Mouse (Mus musculus): ENCODE data around the gene Echdc3. TPM values are rescaled to one million over a fixed set of nuclear protein-coding genes. Genes with fewer than 3 reads are reported as not detected.

Gene Echdc3
- total RNA-seq, 1 experiment from 2014 or later: 70.4 TPM

DNA sequence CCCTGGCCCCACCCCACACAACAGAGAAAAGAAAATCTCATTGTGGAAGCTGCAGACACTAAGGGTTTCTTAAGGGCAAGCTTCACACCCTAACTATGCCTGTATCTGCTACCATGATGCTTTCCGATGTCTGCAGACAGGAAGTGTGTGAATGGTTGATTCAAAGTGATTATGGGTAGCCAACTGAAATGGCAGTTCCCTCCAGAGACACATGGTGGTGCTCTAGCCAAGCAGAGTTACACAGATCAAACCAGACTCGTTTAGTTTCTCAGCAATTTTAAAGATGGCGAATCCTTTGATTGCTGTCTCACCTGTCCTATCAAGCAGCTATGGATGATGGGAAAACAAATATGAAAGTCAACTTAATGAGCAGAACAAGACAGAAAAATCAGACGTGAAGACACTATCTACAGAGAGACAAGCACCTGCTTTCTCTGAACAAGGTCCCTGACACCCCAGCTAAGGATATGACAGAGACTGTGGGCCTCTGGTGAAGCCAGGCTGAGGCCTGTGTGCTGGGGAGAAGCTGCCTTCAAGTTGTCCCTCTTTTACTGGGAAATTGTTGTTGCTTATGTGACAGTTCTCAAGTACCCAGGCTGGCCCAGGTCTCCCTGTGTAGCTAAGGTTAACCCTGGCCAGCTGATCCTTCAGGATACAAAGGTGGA is 7.4 kb upstream of the Echdc3 start:
- peak; percentile 73 for DNase-seq

DNA sequence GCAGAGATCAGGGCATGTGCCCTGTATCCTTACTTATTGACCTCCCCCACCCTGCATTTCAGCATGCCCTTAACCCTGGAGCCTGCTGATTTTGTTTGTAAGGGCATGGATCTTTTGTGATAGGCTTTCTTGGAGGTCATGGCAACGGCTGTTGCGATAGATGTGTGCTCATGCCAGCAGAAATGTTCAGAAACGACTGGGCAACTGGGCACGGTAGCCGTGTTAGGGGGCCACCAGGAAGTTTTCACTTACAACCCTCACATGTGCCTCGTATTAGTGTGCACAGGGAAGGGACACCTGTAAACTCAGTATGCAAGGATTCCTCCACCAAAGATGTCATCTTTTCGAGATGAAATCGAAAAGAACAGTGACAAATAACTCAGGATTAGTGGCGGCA is 508 bp downstream of the Echdc3 start:
- DNase-seq: no peak

DNA sequence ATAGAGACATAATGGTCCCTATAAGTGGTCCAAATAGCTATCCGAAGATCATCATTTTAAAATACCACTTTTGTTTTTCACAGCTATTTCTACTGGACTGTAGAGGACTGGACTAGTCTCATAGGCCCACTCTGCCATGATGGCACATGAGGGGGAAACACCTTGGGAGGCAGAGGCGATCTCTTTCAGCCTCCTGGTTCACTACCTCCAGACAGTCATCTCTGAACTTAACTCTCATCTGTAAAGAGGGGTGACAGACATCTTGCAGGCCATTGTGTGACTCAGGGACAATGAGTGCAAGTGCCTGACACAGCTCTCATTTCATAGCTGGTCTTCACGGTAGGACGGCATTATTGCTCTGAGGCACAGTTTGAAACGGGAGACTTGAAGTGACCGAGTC is 2.0 kb downstream of the Echdc3 start:
- DNase-seq: no peak

DNA sequence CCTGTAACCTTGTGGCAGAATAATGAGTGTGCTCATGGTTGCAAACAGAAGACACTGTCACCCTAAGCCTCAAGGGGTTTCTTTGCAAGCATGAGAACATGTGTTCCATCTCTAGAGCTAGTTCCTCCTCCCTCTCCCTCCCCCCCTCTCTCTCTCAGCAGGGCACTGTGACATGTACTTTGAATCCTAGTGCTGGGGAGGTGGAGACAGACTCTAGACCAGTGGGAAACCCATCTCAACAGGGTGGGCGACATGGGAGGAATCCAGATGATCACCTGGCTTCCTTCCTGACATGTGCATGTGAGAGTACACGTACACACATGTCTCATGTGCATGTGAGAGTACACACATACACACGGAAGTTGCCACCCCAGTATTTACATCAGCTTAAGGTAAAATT is 3.1 kb downstream of the Echdc3 start:
- DNase-seq: no peak

DNA sequence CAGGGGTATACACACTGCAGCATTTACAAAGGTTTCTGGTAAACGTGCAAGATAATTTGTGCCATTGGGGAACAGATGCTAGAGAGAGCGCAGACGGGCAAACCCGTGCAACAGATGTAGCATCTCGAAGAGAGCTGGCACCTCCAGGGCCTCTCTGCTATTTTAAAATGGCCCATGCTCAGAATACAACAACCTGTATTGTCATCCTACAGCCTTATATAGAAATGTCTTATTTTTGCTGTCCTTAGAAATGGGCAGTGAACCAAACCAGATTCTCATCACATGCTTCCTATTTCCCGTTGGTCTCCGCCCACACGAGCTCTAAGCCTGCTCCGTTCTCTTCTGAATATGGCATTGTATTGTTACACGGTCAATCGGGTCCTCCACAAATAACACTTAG is 3.7 kb downstream of the Echdc3 start:
- no peak for DNase-seq

DNA sequence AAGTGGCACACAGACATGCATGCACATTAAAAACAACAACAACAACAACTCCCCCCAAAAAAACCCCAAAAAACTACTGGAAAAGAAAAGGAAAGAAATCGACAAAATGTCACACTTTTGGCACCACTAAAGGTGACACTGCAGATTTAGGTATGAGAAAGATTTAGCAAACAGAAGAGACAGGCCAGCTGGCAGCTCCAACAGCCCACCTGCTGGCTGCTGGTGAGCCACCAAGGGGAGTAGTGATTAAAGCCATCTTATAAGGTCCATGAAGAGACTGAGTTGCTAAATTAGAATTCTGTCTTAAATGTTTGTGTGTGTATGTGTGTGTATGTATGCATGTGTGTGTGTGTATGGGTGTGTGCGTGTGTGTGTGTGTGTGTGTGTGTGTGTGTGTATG is 5.1 kb downstream of the Echdc3 start:
- DNase-seq: no peak

DNA sequence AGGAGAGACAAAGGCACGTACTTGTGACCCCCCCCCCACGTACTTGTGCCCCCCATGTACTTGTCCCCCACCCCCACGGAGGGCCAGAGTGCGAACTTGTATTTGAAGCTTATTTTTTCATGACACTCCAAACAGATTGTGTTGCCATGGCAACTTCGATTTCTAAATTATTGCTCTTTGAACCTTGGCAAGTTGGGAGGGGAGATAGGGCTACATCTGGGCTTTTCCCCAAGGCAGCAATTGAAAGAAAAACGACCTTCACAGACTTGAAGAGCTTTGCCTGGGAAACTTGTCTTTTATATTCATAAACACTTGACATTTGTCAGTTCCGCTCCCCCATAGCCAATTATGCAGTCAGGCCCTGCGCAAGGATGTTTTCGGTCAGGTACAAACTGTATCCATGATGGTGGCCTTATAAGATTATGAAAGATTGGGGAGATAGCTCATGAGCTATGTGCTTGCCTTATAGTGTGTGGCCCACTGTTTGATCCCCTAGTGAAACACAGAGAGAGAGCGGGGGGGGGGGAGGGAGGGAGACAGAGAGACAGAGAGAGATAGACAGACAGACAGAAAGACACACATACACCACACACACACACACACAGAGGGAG is 16.4 kb downstream of the Echdc3 start:
- no peak for DNase-seq

DNA sequence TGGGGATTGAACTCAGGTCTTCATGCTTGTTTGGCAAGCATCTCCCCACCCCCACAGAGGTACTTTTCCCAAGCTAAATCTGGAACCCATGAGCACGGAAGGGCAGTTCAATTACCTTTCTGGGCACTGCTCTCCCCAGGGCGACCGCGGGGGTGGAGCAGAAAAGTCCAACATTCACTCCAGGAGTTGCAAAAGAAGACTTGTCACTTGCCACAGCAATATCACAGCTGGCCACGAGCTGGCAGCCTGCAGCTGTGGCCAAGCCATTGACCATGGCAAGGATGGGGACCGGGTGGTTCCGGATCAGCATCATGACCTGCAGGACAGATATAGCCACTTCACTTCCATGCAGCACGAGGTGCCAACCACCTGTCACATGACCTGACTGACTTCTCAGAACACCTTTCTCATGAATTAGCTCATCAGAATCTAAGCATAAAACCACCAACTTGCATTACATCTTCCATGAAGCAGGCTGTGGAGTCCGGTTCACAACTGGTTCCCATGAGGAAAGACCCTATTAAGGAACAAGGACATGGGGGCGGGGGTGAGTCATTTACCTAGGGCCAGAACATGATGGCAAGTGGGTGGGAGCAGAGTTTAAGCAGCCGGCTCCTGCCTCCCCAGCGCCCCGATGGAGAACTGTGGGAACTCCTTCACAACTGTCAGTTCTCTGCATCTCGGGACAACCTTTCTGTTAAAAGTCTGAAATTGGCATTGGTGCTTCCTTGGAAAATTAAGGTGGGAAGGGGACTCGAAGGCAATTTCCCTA is 17.2 kb downstream of the Echdc3 start:
- DNase-seq: peak; percentile 5

DNA sequence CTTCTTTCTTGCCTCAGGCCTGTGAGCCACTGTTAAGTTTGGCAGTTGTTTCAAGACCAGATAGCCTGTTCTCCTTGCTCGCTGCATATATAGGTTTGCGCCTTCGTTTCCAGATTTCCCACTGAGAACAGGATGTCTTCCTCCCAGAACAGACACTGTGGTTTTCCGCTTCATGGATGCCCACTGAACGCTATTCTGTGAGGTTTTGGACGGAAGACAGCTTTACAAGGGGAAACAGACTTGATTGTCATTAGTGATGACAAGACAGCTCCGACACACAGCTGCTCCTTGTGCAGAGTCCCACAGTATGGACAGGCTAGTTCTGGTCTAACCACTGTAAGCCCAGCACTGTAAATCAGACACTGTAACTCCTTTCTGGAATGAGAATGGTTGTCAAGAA is 18.3 kb downstream of the Echdc3 start:
- DNase-seq: no peak

DNA sequence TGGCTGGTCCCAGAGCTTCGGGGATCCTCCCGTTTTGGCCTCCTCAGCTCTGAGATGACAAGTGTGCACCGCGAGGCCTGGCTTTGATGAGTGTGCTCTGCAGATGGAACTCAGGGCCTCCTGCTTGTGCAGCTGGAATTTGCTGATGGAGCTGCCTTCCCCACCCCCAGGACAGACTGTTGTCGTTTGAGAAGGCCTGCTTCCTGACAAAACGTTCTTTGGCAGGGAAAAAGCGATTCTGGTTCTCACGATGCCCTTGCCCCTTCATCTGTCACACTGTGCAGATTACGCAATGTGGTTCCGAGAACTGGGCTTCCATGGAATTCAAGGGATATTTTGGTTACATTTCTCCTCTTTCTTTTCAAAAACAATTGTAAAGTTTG is 19.3 kb downstream of the Echdc3 start:
- no peak for DNase-seq

DNA sequence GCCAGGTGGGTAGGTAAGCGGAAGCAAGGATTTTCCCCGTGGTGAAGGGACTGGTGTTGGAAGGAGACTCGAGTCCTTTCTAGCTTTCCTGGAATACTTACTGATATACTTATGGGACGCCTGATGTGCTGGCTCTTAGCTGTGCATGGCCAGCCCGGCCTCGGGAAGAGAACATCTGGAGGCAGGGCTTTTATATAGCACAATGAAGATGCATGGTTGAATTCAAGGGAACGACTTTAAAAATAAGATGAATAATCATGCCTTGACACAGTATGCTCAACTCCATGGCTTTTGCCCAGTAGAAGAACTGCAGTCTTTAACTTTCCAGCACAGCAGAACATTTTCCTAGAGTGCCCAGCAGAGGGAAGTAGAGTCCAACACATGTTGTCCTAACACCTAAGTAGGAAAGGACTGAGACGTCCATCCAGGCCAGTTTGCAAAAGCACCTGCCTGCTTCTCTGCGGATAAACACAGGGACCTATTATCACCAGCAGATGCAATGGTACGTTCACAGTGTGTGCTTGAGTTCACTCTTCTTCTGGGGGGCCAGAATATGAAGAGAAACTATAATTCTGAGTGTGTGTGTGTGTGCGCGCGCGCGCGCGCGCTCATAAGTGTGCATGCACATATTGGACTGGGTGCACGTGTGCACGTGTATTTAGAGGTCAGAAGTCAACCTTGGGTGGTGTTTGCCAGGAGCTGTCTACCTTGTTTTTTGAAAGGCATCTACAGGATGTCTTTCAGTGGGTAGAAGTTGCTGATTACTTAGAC is 19.8 kb downstream of the Echdc3 start:
- DNase-seq: peak; percentile 41

DNA sequence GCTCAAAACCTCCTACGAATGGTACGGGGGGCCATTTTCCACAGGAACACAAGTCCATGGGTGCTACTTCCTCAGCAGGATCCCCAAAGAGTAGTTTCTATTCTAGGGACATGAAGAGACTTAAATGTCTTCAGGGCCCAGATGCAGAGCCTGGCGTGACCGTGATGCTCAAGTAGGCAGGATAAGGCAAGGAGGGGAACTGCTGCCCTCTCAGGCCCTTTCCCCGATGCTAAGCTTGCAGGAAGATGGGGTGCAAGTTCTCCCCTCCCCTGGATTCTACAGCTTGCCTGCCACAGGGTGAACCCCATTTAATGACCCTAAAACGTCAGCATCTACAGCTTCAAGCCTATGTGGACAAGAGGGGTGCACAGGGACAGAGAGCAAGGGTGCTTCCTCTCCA is 22.8 kb downstream of the Echdc3 start:
- no peak for DNase-seq

DNA sequence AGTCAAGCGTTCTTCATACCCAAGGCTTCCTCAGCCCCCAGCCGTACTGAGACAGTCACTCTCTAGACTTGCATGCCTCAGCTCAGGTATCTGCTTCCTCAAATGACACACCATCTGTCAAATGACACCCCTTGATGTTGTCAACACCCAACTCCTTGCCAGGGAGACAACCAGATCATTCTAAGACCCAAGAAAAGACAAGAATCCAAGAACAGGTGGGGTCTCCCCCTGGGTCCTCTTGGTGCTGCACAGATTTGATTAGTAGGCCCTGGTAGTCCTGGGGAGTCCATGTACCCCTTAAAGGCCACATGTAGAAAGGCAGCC is 23.2 kb downstream of the Echdc3 start:
- DNase-seq: no peak

DNA sequence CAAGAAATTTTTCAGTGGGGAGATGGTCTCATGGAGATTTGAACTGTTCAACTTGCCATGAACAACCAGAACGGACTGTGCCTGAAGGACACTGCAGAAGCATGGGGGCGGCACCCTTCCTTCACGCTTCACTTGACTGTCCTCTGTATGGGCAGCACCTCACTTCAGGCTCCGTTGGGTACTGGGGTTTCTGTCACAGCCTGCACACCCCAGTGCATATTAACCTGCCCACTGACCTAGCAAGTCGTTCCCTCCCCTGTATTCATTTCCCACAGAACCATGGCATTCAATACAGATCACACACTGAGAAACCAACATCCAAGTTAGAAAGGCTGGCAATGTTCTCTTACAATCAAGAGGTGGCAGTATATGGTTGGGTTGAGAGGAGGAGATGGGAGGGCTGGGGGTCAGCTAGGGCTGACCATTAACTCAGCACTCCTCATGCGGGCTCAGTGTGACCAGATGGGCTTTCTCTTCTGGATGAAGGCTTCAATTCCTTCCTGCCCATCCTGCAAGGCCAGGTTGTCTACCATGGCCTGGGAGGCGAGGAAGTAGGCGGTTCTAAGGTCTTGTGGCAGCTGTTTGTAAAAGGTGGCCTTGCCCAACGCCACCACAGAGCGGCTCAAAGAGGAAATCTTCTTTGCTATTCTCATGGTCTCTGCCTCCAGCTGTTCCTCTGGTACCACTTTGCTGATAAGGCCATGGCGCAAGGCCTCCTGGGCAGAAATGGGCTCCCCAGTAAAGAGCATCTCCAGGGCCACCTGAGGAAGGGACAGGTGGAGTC is 23.8 kb downstream of the Echdc3 start:
- DNase-seq: no peak

DNA sequence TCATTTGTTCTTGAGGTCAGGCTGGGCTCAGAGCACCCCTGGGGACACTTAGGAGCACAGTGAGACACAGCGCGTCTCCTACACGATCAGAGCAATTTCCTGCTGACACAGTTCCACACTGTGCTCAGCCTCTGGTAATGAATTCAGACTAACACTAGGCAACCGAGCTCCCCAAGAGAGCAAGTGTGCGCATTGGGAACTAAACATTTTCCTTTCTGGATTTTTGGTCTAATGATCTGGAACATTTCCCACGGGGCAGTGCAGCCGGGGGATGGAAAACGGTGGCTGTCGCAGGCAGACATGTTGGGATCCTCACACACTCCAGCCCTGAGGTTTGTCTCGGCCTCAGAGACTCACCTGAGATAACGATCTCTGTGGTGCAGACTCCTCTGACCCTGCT is 25.4 kb downstream of the Echdc3 start:
- DNase-seq: no peak

DNA sequence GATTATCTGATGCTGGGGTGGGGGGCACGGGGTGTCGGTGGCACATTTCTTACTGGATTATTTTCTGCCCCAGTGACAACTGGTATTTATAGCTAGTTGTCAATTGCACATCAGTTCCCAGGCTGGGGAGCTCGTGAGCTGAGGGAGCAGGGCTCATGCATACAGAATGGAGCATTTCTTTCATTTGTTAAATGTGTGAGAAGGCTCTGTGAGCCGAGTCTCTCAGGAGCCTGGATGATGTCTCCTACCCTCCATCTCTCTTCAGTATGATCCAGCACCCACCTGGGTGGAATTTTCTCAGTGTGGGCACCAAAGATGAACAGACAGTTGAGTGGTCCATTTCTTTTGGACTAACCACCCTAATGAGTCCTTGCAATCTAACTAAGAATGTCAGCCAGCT is 25.9 kb downstream of the Echdc3 start:
- DNase-seq: no peak

DNA sequence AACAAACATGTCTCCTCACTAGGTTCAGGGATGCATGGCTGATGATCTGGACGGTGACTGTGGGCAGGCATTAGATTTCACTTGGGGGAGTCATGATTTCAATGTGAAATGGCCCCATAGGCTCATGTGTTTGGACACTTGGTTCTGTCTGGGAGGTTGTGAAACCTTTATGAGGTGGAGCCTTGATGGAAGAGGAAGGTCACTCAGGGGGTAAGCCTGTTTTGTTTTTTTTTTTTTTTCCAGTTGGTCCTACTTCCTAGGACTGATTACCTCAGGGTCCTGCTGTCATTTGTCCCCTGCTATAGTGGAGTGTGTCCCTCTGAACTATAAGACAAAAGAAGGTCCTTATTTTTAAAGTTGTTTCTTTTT is 33.1 kb downstream of the Echdc3 start:
- no peak for DNase-seq

DNA sequence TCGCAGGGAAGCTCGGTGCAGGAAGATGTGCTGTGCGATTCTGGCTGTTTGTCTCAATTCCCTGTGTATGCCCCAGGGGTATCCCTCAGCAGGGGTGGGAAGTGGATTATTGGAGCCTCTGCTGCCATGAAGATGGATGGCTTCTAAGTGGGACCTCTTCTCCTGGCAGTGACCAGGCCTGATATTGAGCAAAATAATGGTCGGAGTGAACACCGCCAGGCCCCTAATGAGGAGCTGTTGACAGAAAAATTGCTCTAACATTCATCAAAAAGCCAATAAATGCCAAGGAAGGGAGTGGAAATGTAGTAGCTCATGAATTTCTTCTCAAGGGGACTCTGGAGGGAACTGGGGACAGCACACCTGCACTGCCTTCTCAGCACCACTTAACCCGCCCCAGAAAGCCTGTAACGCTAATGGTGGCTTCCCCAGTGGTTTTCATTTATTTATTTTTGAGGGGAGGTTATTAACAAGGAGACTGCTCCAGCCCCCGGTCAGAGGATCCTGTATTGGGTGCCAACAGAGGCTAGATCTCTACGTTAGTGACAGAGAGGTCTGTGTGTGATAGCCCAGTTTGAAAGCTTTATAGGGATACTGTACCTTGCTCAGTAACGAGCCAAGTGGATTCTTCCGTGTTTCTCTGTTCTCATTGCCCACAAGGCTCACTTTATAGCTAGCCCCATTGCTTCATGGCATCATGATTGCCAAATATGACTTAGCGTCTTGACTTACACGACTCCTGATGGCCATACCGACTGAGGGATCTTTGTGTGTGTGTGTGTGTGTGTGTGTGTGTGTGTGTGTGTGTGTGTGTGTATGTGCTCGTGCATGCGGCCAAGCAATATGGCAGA is 33.7 kb downstream of the Echdc3 start:
- DNase-seq: no peak

DNA sequence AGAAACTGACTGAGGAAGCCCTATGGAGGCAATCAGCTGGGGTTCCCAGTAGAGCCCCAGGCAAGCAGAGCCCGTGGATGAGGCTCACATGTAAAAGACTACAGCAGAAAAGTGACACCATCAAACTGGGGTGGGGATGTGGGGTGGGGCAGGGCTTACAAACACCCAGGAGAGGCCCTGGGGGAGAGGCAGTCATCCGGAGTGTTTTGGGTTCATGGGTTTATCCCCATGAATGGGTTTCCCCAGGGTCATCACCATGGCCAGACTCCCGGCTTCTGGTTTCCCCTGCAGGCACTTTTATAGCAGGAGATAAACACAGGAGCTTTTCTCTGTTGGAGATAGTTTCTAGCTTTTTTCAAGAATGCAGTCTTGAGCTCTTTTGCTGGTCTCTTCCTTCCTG is 39.8 kb downstream of the Echdc3 start:
- DNase-seq: no peak

DNA sequence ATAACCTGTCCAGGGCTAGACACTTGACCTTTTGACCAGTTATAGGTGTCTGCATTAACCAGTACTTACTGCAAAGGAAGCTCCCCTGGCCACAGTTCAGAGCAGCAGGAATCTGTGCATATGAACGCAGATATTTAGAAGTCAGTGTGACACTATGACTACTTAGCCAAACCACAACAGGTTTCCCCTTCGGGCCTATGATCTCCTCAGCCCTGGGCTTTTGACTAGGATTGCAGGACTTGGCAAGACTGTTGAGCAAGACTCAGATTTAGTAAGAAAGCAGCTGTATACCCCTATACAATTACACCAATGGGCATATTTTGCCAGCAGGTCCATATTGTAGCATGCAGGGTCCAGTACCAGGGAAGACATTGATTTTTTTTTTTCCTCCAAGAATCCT is 44.3 kb downstream of the Echdc3 start:
- no peak for DNase-seq

DNA sequence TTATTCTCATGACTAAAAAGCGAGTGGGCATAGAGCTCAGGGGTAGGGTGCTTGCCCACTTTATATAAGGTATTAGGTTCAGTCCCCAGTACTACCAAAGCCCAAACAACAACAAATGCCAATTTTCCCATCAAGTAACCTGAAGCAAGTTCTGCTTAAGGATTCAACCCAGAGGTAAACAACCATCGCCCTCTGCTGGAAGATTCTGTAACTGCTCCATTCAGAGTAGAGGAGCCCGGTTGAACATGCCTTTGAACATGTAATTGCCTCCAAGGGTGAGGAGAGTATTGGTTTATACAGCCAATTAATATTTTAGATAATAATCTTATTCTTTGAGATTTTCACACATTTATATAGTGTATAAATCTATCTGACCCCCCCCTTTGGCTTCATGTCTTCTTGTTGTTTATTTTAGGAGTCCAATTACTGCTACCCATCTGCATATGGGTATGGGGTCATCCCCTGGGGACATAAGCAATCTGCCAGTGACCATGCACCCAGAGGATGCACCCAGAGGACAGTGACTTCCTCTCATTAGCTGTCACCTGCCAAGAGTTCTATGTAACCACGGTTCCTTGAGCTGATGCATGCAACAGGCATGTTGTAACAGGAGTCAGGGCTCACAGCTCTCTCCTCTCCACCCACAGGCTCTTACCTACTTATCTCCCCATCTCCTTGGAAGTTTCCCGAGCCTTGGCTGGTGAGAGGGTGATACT is 44.8 kb downstream of the Echdc3 start:
- peak; percentile 63 for DNase-seq

Data from adrenal gland, postnatal 25 days (tissue).